8 mouse cellular contexts compared by ENCODE assay signal in genomic region chr1:93305581-93306337, GRCm38 (mm10). TPM values are rescaled to one million over a fixed set of nuclear protein-coding genes. Genes with fewer than 3 reads are reported as not detected.
DNase-seq lines count a peak whose midpoint lies in the region; ATAC-seq and TF ChIP-seq lines count a peak whose summit lies in the region.

Mterf4 (minus strand) TSS chr1:93305915.

- 9% methylated on average over 36 of the region's 36 CpGs for WGBS in forebrain, embryonic 12.5 days
- 7% methylated on average over 36 of the region's 36 CpGs for WGBS in heart, postnatal 0 days
- WGBS in liver, embryonic 16.5 days (ENCODE audit: insufficient replicate concordance) = 7% methylated on average over 36 of the region's 36 CpGs
- WGBS in neural tube, embryonic 13.5 days = 8% methylated on average over 36 of the region's 36 CpGs

- TF ChIP-seq CTCF in ES-Bruce4 (IDR thresholded peaks at IDR 0.05; ENCODE audit: low read depth, low read length) = no peak
- TF ChIP-seq CTCF in heart, postnatal 0 days (IDR thresholded peaks at IDR 0.05; ENCODE audit: low read depth) = no peak
- no peak for TF ChIP-seq CTCF in testis, adult 2 months (IDR thresholded peaks at IDR 0.05; ENCODE audit: control insufficient read depth, insufficient read depth, insufficient replicate concordance, low read depth, low read length)

- peak within 1 kb of the TSS; percentile 62 for H3K4me2 ChIP-seq in forebrain, embryonic 12.5 days
- H3K4me2 ChIP-seq in heart, postnatal 0 days (ENCODE audit: low read depth, low read length) = peak within 1 kb of the TSS; percentile 83
- H3K4me2 ChIP-seq in liver, embryonic 16.5 days (ENCODE audit: low read depth, low read length) = peak within 1 kb of the TSS; percentile 74
- H3K4me2 ChIP-seq in neural tube, embryonic 13.5 days = peak within 1 kb of the TSS; percentile 86

- H3K27me3 ChIP-seq in ES-Bruce4 (ENCODE audit: control insufficient read depth, insufficient read depth, low read length, poor library complexity, severe bottlenecking) = no peaks in the 10 kb centered on the region
- no peaks in the 10 kb centered on the region for H3K27me3 ChIP-seq in forebrain, embryonic 12.5 days
- H3K27me3 ChIP-seq in heart, postnatal 0 days (ENCODE audit: control insufficient read depth, insufficient read depth, low read length) = no peaks in the 10 kb centered on the region
- no peaks in the 10 kb centered on the region for H3K27me3 ChIP-seq in liver, embryonic 16.5 days (ENCODE audit: control insufficient read depth, insufficient read depth, low read depth, low read length)
- no peaks in the 10 kb centered on the region for H3K27me3 ChIP-seq in neural tube, embryonic 13.5 days
- no peaks in the 10 kb centered on the region for H3K27me3 ChIP-seq in testis, adult 2 months (ENCODE audit: control insufficient read depth, insufficient read depth, low read length)

- peak; percentile 95 for ATAC-seq in forebrain, embryonic 12.5 days (ENCODE audit: low FRiP score)
- ATAC-seq in heart, postnatal 0 days (ENCODE audit: insufficient read depth, low read depth) = peak; percentile 93
- peak; percentile 91 for ATAC-seq in liver, embryonic 16.5 days (ENCODE audit: low read depth)
- peak; percentile 96 for ATAC-seq in neural tube, embryonic 13.5 days (ENCODE audit: low read depth)

- H3K9ac ChIP-seq in ES-Bruce4 (ENCODE audit: low read depth, poor library complexity, severe bottlenecking) = peak within 1 kb of the TSS; percentile 49
- peak within 1 kb of the TSS; percentile 75 for H3K9ac ChIP-seq in forebrain, embryonic 12.5 days
- peak within 1 kb of the TSS; percentile 61 for H3K9ac ChIP-seq in heart, postnatal 0 days (replicated peaks; ENCODE audit: low read depth, low read length)
- H3K9ac ChIP-seq in liver, embryonic 16.5 days (ENCODE audit: low read depth, low read length) = peak within 1 kb of the TSS; percentile 81
- peak within 1 kb of the TSS; percentile 85 for H3K9ac ChIP-seq in neural tube, embryonic 13.5 days

- H3K36me3 ChIP-seq in ES-Bruce4 (ENCODE audit: control insufficient read depth, insufficient read depth, low read length, poor library complexity, severe bottlenecking) = peaks cover 29% of the 10 kb centered on the region
- peaks cover 46% of the 10 kb centered on the region for H3K36me3 ChIP-seq in forebrain, embryonic 12.5 days (replicated peaks)
- H3K36me3 ChIP-seq in heart, postnatal 0 days (replicated peaks; ENCODE audit: control insufficient read depth, insufficient read depth, low read length) = peaks cover 32% of the 10 kb centered on the region
- H3K36me3 ChIP-seq in liver, embryonic 16.5 days (ENCODE audit: control insufficient read depth, insufficient read depth) = peaks cover 4% of the 10 kb centered on the region
- H3K36me3 ChIP-seq in neural tube, embryonic 13.5 days = peaks cover 50% of the 10 kb centered on the region
- no peaks in the 10 kb centered on the region; the same call in none of the 2 replicates for H3K36me3 ChIP-seq in testis, adult 2 months (ENCODE audit: control insufficient read depth, insufficient read depth, low read length)

- H3K27ac ChIP-seq in ES-Bruce4 (ENCODE audit: insufficient read depth, low read length) = no peak within 1 kb of the TSS
- peak within 1 kb of the TSS; percentile 51 for H3K27ac ChIP-seq in forebrain, embryonic 12.5 days
- H3K27ac ChIP-seq in heart, postnatal 0 days (ENCODE audit: low read depth) = peak within 1 kb of the TSS; percentile 15; the same call in 1 of the 2 replicates
- peak within 1 kb of the TSS; percentile 43 for H3K27ac ChIP-seq in liver, embryonic 16.5 days (ENCODE audit: low read length)
- H3K27ac ChIP-seq in neural tube, embryonic 13.5 days (replicated peaks) = no peak within 1 kb of the TSS
- peak within 1 kb of the TSS; percentile 41 for H3K27ac ChIP-seq in testis, adult 2 months (ENCODE audit: control insufficient read depth, insufficient read depth, low read depth, low read length)

- TF ChIP-seq EP300 in ES-Bruce4 (IDR thresholded peaks at IDR 0.05; ENCODE audit: insufficient read depth, low read depth, low read length) = no peak
- TF ChIP-seq EP300 in heart, postnatal 0 days (IDR thresholded peaks at IDR 0.05; ENCODE audit: low read depth) = no peak

- H3K4me3 ChIP-seq in ES-Bruce4 (ENCODE audit: low read depth, low read length) = peak within 1 kb of the TSS; percentile 94
- H3K4me3 ChIP-seq in forebrain, embryonic 12.5 days (replicated peaks) = peak within 1 kb of the TSS; percentile 74
- H3K4me3 ChIP-seq in heart, postnatal 0 days (ENCODE audit: low read depth, low read length) = peak within 1 kb of the TSS; percentile 73
- H3K4me3 ChIP-seq in liver, embryonic 16.5 days (ENCODE audit: low read depth, low read length) = peak within 1 kb of the TSS; percentile 84
- H3K4me3 ChIP-seq in neural tube, embryonic 13.5 days = peak within 1 kb of the TSS; percentile 83
- H3K4me3 ChIP-seq in testis, adult 2 months (ENCODE audit: control insufficient read depth, low read depth, low read length) = peak within 1 kb of the TSS; percentile 91

- no peaks in the 10 kb centered on the region for H3K9me3 ChIP-seq in ES-Bruce4 (replicated peaks; ENCODE audit: control insufficient read depth, insufficient read depth, low read length, poor library complexity, severe bottlenecking)
- no peaks in the 10 kb centered on the region for H3K9me3 ChIP-seq in forebrain, embryonic 12.5 days
- H3K9me3 ChIP-seq in heart, postnatal 0 days (replicated peaks; ENCODE audit: control insufficient read depth, low read length) = no peaks in the 10 kb centered on the region
- H3K9me3 ChIP-seq in liver, embryonic 16.5 days (replicated peaks; ENCODE audit: control insufficient read depth, low read length) = no peaks in the 10 kb centered on the region
- no peaks in the 10 kb centered on the region for H3K9me3 ChIP-seq in neural tube, embryonic 13.5 days

- peak; percentile 81 for DNase-seq in c-Kit-positive CD71-positive TER-119-positive erythroid progenitor cells, embryonic 14.5 days (ENCODE audit: low spot score)
- DNase-seq in heart, postnatal 0 days (ENCODE audit: low spot score) = peak; percentile 75
- DNase-seq in kidney, postnatal 4 days = peak; percentile 88 to 90

- H3K4me1 ChIP-seq in ES-Bruce4 (ENCODE audit: control insufficient read depth, insufficient read depth, low read length) = no peaks in the 10 kb centered on the region
- H3K4me1 ChIP-seq in forebrain, embryonic 12.5 days = peaks cover 15% of the 10 kb centered on the region
- H3K4me1 ChIP-seq in heart, postnatal 0 days (ENCODE audit: control insufficient read depth, insufficient read depth) = peaks cover 6% of the 10 kb centered on the region; the same call in 1 of the 2 replicates
- peaks cover 8% of the 10 kb centered on the region for H3K4me1 ChIP-seq in liver, embryonic 16.5 days (ENCODE audit: control insufficient read depth, low read depth, low read length)
- H3K4me1 ChIP-seq in neural tube, embryonic 13.5 days (replicated peaks) = peaks cover 29% of the 10 kb centered on the region
- H3K4me1 ChIP-seq in testis, adult 2 months (ENCODE audit: control insufficient read depth, insufficient read depth, low read length) = no peaks in the 10 kb centered on the region

- peak; percentile 35 for TF ChIP-seq POLR2A in ES-Bruce4 (IDR thresholded peaks at IDR 0.05; ENCODE audit: insufficient read depth, low read length)
- TF ChIP-seq POLR2A in testis, adult 2 months (IDR thresholded peaks at IDR 0.05; ENCODE audit: control insufficient read depth, low read depth, low read length) = peak; percentile 58; the same call in 1 of the 2 replicates

RNA-seq across cellular contexts. Expression of gene Mterf4, which starts in this region (rescaled TPM):
- 25.7 and 29.1 TPM in 2 replicates for polyA plus RNA-seq in ES-Bruce4 (2011; ENCODE audit: insufficient read depth, insufficient read length, low read depth, missing spikeins)
- 31.7 and 33.5 TPM in 2 replicates for polyA plus RNA-seq in forebrain, embryonic 12.5 days (2016; fragmentation: Nextera tagmentation; extraction: Ambion mirVana)
- total RNA-seq in heart, postnatal 0 days (2014; rRNA removed; ENCODE audit: low replicate concordance) = 17.4 and 25.9 TPM in 2 replicates
- 17.8 and 20.9 TPM in 2 replicates for polyA plus RNA-seq in heart, postnatal 0 days (2015; fragmentation: Nextera tagmentation; extraction: Ambion mirVana)
- polyA plus RNA-seq in liver, embryonic 16.5 days (2015; fragmentation: Nextera tagmentation; extraction: Ambion mirVana) = 11.2 and 11.3 TPM in 2 replicates
- polyA plus RNA-seq in neural tube, embryonic 13.5 days (2015; fragmentation: Nextera tagmentation; extraction: Ambion mirVana) = 33.2 and 37.2 TPM in 2 replicates
- 14.4 and 14.8 TPM in 2 replicates for polyA plus RNA-seq in testis, adult 2 months (2012; rRNA removed)

Comparison
In these comparisons a context has a peak if more than half of its experiments do, and no peak if none do; other contexts are left out.
1. H3K27ac ChIP-seq: peak in forebrain, embryonic 12.5 days (single experiment), heart, postnatal 0 days (single experiment), liver, embryonic 16.5 days (single experiment) and testis, adult 2 months (single experiment); none in ES-Bruce4 (single experiment) and neural tube, embryonic 13.5 days (single experiment).
2. Peak in every context shown above with its lines, with median percentiles within 50 percentile points of each other: H3K4me3 ChIP-seq, H3K9ac ChIP-seq, DNase-seq, ATAC-seq and H3K4me2 ChIP-seq.